Mouse (Mus musculus) leukemia stem cell, adult 10-12 weeks (primary cell): ENCODE results near the gene Hist1h1b. TPM values are rescaled to one million over a fixed set of nuclear protein-coding genes. Genes with fewer than 3 reads are reported as not detected.

ENCODE experiments used
- polyA plus RNA-seq: library from polyadenylated mRNA; stranded (reverse); fragments of >175 nt; gene quantifications from 2 replicates; pipeline ENCODE4 v1.2.3, GENCODE M21; 2012; ENCODE audit warnings: low replicate concordance

Hist1h1b gene
- 3.5 and 3.7 TPM in 2 replicates for polyA plus RNA-seq

DNA sequence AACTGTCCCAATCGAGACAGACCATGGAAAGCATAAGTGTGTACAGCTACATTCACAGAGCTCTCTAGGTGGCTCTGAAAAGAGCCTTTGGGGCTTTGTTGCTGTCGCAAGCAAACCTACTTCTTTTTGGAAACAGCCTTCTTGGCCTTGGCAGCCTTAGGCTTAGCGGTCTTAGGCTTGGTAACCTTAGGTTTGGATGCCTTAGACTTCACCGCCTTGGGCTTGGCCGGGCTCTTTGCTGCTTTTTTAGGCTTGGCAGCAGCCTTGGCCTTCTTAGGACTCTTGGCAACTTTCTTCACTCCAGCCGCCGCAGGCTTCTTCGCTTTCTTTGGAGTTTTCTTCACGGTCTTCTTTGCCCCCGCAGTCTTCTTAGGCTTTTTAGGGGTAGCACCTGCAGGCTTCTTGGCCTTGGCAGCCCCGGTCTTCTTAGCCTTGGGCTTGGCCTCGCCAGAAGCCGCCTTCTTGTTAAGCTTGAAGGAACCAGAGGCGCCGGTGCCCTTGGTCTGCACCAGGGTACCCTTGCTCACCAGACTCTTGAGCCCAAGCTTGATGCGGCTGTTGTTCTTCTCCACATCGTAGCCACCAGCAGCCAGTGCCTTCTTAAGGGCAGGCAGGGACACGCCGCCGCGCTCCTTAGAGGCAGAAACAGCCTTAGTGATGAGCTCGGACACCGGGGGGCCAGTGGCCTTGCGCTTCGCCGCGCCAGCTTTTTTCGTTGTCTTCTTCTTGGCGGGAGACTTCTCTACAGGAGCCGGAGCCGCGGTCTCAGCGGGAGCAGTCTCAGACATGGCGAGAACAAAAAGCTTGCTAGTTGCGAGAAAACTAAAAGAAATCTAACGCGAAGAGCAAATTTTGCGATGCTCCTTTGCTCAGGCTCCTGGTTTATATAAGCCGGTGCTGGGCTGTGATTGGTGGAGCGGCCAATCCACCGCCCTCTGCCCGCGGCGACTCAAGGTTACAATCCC, at the start of gene Hist1h1b:
TSS of gene Hist1h1b (minus strand) at position 859 of the 965 bp plus-strand sequence.

DNA sequence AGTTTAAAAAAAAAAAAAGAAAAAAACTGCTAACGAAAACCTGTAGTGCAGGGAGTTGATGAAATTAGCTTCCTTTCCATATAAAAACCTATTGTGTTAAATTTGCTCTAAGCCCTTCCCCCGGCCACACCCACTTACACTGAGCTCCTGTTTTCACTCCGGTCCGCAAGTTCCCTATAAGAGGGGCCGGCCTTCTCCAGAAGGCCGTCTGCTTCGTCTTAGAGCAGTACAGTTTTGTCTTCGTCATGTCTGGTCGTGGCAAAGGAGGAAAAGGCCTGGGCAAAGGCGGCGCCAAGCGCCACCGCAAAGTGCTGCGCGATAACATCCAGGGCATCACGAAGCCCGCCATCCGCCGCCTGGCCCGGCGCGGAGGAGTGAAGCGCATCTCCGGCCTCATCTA, 31.1 kb upstream of the Hist1h1b start, which contains the start of gene Hist1h4m:
TSS of gene Hist1h4m (plus strand) at position 208 of the 400 bp plus-strand sequence.

DNA sequence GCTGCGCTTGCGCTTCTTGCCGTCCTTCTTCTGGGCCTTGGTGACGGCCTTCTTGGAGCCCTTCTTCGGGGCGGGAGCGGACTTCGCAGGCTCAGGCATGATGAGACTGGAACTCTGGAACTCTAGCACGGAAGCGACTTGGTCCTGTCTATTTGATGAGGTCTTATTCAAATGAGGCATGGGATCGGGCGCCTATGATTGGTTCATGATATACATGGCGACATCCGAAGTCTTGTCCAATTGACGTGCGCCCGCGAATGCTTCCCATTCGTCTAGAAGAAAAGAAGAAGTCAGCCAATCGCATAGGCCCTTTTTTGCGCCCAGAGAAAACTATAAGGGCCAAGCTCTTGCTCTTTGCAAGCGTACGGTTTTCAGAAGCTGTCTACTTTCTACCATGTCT, 29.6 kb upstream of the Hist1h1b start, which contains the start of the genes Hist1h2bq and Hist1h2ao:
TSS of gene Hist1h2bq (minus strand) at position 125 of the 400 bp plus-strand sequence.
TSS of gene Hist1h2ao (plus strand) at position 393 of the 400 bp plus-strand sequence.

DNA sequence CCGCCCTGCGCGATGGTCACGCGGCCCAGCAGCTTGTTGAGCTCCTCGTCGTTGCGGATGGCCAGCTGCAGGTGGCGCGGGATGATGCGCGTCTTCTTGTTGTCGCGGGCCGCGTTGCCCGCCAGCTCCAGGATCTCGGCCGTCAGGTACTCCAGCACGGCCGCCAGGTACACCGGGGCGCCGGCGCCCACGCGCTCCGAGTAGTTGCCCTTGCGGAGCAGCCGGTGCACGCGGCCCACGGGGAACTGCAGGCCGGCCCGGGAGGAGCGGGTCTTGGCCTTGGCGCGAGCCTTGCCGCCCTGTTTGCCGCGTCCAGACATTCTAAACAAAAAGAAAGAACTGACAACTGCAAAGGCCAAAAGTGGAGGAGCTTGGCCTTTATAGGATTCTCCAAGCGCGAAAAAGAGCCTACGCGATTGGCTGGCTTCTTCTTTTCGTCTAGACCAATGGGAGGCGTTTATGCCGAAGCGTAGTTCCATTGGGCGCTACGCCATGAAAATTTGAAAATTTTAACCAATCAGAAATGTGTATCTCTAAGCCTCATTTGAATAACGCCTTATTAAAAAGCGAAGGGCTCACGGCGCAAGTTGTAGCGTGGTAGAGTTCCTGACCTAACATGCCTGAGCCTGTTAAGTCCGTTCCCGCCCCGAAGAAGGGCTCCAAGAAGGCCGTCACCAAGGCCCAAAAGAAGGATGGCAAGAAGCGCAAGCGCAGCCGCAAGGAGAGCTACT, 6.6 kb upstream of the Hist1h1b start, which contains the start of the genes Hist1h2an and Hist1h2bp:
TSS of gene Hist1h2an (minus strand) at position 320 of the 731 bp plus-strand sequence.
TSS of gene Hist1h2bp (plus strand) at position 563 of the 731 bp plus-strand sequence.

DNA sequence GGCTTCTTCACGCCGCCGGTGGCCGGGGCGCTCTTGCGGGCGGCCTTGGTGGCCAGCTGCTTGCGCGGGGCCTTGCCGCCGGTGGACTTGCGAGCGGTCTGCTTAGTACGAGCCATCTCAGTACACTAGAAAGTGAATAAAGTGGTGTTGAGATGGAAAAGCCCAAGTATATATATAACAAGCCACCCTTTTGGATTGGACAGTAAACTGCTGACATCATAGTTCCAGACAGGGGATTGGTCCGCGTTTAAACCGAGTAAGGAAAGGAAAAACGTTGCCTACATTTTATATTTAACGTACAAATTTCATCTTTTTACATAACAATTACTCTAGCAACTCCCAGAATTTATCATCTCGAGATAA, 2.8 kb upstream of the Hist1h1b start, which contains the start of gene Hist1h3i:
TSS of gene Hist1h3i (minus strand) at position 116 of the 363 bp plus-strand sequence.

DNA sequence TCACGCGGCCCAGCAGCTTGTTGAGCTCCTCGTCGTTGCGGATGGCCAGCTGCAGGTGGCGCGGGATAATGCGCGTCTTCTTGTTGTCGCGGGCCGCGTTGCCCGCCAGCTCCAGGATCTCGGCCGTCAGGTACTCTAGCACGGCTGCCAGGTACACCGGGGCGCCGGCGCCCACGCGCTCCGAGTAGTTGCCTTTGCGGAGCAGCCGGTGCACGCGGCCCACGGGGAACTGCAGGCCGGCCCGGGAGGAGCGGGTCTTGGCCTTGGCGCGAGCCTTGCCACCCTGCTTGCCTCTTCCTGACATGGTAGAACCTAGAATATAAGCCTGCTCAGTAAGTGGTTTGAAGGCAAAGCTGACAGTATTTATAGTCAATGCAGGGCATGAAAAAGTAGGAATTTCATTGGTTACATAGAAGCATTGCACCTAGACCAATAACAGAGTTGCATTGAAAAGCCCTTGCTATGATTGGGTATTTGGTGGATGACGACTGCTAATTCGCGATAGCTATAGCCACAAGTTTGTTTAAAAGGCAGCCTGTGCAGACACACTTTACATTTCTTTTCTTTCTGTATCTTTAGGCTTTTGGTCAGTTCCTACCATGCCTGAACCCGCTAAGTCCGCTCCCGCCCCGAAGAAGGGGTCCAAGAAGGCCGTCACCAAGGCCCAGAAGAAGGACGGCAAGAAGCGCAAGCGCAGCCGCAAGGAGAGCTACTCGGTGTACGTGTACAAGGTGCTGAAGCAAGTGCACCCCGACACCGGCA, 26.7 kb downstream of the Hist1h1b start, which contains the start of the genes Hist1h2ak and Hist1h2bn:
TSS of gene Hist1h2ak (minus strand) at position 304 of the 762 bp plus-strand sequence.
TSS of gene Hist1h2bn (plus strand) at position 600 of the 762 bp plus-strand sequence.

DNA sequence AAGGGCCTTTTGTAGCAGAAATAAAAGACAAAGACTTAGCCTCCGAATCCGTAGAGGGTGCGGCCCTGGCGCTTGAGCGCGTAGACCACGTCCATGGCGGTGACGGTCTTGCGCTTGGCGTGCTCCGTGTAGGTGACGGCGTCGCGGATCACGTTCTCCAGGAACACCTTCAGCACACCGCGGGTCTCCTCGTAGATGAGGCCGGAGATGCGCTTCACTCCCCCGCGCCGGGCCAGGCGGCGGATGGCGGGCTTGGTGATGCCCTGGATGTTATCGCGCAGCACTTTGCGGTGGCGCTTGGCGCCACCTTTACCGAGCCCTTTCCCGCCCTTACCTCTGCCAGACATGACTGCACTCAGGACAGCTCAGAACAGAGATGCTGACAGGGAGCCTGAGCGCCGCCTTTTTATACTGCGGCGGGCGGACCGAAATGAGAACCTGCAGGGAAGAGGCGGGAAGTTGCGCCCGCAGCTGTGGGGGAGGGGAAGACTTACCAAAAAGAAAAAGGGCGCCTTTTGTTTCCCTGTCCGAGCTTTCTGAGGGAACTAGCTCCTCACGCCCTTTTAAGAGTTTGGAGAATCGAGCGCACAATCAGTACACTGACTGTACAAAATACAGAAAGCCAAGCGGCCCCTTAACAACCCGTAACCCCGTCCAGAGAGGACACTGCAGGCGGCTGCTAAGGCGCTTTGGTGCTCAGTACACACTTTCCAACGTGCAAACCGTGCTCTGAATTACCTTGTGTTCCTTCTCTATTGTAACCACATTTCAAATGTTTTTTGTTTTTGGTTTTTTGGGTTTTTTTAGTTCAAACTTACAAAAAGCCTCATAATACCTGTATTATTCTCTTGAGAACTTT, 30.0 kb downstream of the Hist1h1b start, which contains the start of gene Hist1h4k:
TSS of gene Hist1h4k (minus strand) at position 347 of the 859 bp plus-strand sequence.

DNA sequence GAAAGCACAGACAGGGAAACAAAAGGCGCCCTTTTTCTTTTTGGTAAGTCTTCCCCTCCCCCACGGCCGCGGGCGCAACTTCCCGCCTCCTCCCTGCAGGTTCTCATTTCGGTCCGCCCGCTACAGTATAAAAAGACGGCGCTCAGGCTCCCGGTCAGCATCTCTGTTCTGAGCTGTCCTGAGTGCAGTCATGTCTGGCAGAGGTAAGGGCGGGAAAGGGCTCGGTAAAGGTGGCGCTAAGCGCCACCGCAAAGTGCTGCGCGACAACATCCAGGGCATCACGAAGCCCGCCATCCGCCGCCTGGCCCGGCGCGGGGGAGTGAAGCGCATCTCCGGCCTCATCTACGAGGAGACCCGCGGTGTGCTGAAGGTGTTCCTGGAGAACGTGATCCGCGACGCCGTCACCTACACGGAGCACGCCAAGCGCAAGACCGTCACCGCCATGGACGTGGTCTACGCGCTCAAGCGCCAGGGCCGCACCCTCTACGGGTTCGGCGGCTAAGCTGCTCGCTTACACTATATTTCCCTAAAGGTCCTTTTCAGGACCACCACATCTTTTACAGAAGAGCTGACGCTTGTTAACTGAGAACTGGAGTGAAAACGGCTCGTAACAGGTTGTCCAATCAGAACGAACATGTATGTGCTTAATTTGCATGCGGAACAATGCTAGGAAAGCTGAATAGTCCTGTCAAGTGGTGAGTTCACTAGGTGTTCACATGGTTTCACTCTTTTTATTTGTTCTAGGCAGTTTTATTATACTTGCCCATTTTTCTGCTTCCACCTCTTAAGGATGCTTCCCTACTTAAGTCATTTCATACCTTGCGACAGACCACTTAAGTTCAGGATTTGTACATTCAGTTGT, 45.3 kb downstream of the Hist1h1b start, which contains the start of gene Hist1h4j:
TSS of gene Hist1h4j (plus strand) at position 159 of the 862 bp plus-strand sequence.

Other genes starting within 250 kb of the Hist1h1b start
- gene Zkscan8, start 249.5 kb downstream of the Hist1h1b start, polyA plus RNA-seq: 0.74 and 1.9 TPM in 2 replicates
- not detected in 2 replicates for gene Olfr1366, start 237.8 kb downstream of the Hist1h1b start, polyA plus RNA-seq
- gene Olfr1535, start 220.7 kb downstream of the Hist1h1b start, polyA plus RNA-seq: not detected in 2 replicates
- not detected in 2 replicates for gene Olfr1364, start 198.9 kb downstream of the Hist1h1b start, polyA plus RNA-seq
- gene Olfr1362, start 166.6 kb downstream of the Hist1h1b start, polyA plus RNA-seq: not detected in 2 replicates
- gene Olfr11, start 138.1 kb downstream of the Hist1h1b start, polyA plus RNA-seq: not detected in 2 replicates
- not detected in 2 replicates for gene Olfr1361, start 117.2 kb downstream of the Hist1h1b start, polyA plus RNA-seq
- gene Olfr1360, start 103.2 kb downstream of the Hist1h1b start, polyA plus RNA-seq: not detected in 2 replicates
- gene Olfr1359, start 82.5 kb downstream of the Hist1h1b start, polyA plus RNA-seq: not detected in 2 replicates
- 5.9 and 13.2 TPM in 2 replicates for gene Hist1h2bl, start 64.5 kb downstream of the Hist1h1b start, polyA plus RNA-seq
- gene Hist1h2ai, start 64.2 kb downstream of the Hist1h1b start, polyA plus RNA-seq: 24.1 and 37.8 TPM in 2 replicates
- gene Hist1h3h, start 63.0 kb downstream of the Hist1h1b start, polyA plus RNA-seq: 93.1 and 144 TPM in 2 replicates
- gene Hist1h2bm, start 58.6 kb downstream of the Hist1h1b start, polyA plus RNA-seq: 3.5 and 3.9 TPM in 2 replicates
- gene Hist1h4j, start 45.6 kb downstream of the Hist1h1b start, polyA plus RNA-seq: 6.0 and 8.5 TPM in 2 replicates
- gene Hist1h4k, start 30.1 kb downstream of the Hist1h1b start, polyA plus RNA-seq: 44.9 and 90.4 TPM in 2 replicates
- gene Hist1h2ak, start 26.8 kb downstream of the Hist1h1b start, polyA plus RNA-seq: 161 and 169 TPM in 2 replicates
- 5.3 and 11.0 TPM in 2 replicates for gene Hist1h2bn, start 26.5 kb downstream of the Hist1h1b start, polyA plus RNA-seq
- gene Hist1h3i, start 2.7 kb upstream of the Hist1h1b start, polyA plus RNA-seq: 8.4 and 51.9 TPM in 2 replicates
- 52.7 and 74.5 TPM in 2 replicates for gene Hist1h2an, start 6.6 kb upstream of the Hist1h1b start, polyA plus RNA-seq
- gene Hist1h2bp, start 6.8 kb upstream of the Hist1h1b start, polyA plus RNA-seq: 3.2 and 6.2 TPM in 2 replicates
- gene Hist1h2bq, start 29.6 kb upstream of the Hist1h1b start, polyA plus RNA-seq: 6.5 and 15.6 TPM in 2 replicates
- gene Hist1h2ao, start 29.8 kb upstream of the Hist1h1b start, polyA plus RNA-seq: 23,509 and 33,455 TPM in 2 replicates
- 65.5 and 70.3 TPM in 2 replicates for gene Hist1h4m, start 31.1 kb upstream of the Hist1h1b start, polyA plus RNA-seq
- gene Hist1h4n, start 51.6 kb upstream of the Hist1h1b start, polyA plus RNA-seq: 2.9 and 3.1 TPM in 2 replicates
- gene Hist1h2ap, start 52.9 kb upstream of the Hist1h1b start, polyA plus RNA-seq: 6,280 and 19,065 TPM in 2 replicates
- gene Hist1h2br, start 53.1 kb upstream of the Hist1h1b start, polyA plus RNA-seq: 6.3 and 15.4 TPM in 2 replicates
- gene Zfp184, start 164.5 kb upstream of the Hist1h1b start, polyA plus RNA-seq: not detected in 2 replicates
- not detected in 2 replicates for gene Pom121l2, start 200.6 kb upstream of the Hist1h1b start, polyA plus RNA-seq
- 0.07 TPM in 1 of 2 replicates, not detected in the other for gene Prss16, start 229.1 kb upstream of the Hist1h1b start, polyA plus RNA-seq